Mouse (Mus musculus) kidney, postnatal 0 days (tissue): Measurements from ENCODE around the gene Sap30bp. TPM values are rescaled to one million over a fixed set of nuclear protein-coding genes. Genes with fewer than 3 reads are reported as not detected.

Experiments used
- ATAC-seq: fragments of 200-750 bp; cut with Nextera tagmentation; replicated peaks from 2 replicates; pipeline ENCODE4 v1.8.0; 2017; ENCODE audit warnings: low read depth, moderate number of reproducible peaks, moderate TSS enrichment, moderate library complexity; ENCODE audit not compliant: low FRiP score
- DNase-seq: peaks from one replicate; pipeline ENCODE4 v3.0.0-alpha.2; 2016; ENCODE audit warnings: low spot score
- H3K27ac ChIP-seq: fragments of 300-500 bp; sonication (generic); 2 replicates; pipeline ENCODE4 v1.5.1; 2014; ENCODE audit warnings: mild to moderate bottlenecking
- H3K27me3 ChIP-seq: fragments of 300-500 bp; sonication (generic); 2 replicates; pipeline ENCODE4 v1.6.1; 2014; ENCODE audit warnings: low read length, mixed read lengths; ENCODE audit not compliant: insufficient read depth
- H3K36me3 ChIP-seq: fragments of 300-500 bp; sonication (generic); 2 replicates; pipeline ENCODE4 v1.6.1; 2014; ENCODE audit warnings: low read length, mixed read lengths; ENCODE audit not compliant: insufficient read depth
- H3K4me1 ChIP-seq: fragments of 300-500 bp; sonication (generic); replicated peaks from 2 replicates; pipeline ENCODE4 v1.6.1; 2014; ENCODE audit warnings: antibody characterized with exemption, low read length, mixed read lengths; ENCODE audit not compliant: insufficient read depth
- H3K4me2 ChIP-seq: fragments of 300-500 bp; sonication (generic); 2 replicates; pipeline ENCODE4 v1.6.1; 2014; ENCODE audit warnings: mild to moderate bottlenecking, low read length, moderate library complexity, mixed read lengths
- H3K4me3 ChIP-seq: fragments of 300-500 bp; sonication (generic); replicated peaks from 2 replicates; pipeline ENCODE4 v1.5.1; 2014; ENCODE audit warnings: low read depth, low read length
- H3K9ac ChIP-seq: fragments of 300-500 bp; sonication (generic); 2 replicates; pipeline ENCODE4 v1.6.1; 2014; ENCODE audit warnings: low read depth, low read length
- H3K9me3 ChIP-seq: fragments of 300-500 bp; sonication (generic); replicated peaks from 2 replicates; pipeline ENCODE4 v1.6.1; 2016; ENCODE audit warnings: low read length, inconsistent platforms, mixed read lengths
- CTCF ChIP-seq: IDR thresholded peaks from 2 replicates; pipeline ENCODE4 v1.5.1; 2016; ENCODE audit warnings: antibody characterized with exemption, low read depth, mild to moderate bottlenecking, moderate library complexity
- WGBS: fragments of 180-500 bp; shearing (Covaris S2); extraction: QIAGEN DNeasy Blood & Tissue Kit; methylation state at CpG from one replicate; pipeline ENCODE4 v1.1.7; 2014; 5-methylcytosine and 5-hydroxymethylcytosine counted together
- polyA plus RNA-seq: library from polyadenylated mRNA; unstranded; fragments of >200 nt; fragmentation: Nextera tagmentation; extraction: Ambion mirVana; gene quantifications from 2 replicates; pipeline ENCODE4 v1.2.1, GENCODE M21; 2015

Gene Sap30bp
- polyA plus RNA-seq, 1 experiment from 2014 or later, result 37.2 TPM

GRCm38 (mm10) chr11:115904231-115904955 is 28.7 kb upstream of the Sap30bp start:
- H3K9ac ChIP-seq, result no peak overlapping the region; the same call in 1 of the 2 replicates
- peak overlapping the region; percentile 21; the same call in 1 of the 2 replicates for H3K4me2 ChIP-seq
- no peaks in the 10 kb centered on the region for H3K36me3 ChIP-seq
- H3K27me3 ChIP-seq, result no peaks in the 10 kb centered on the region
- H3K4me3 ChIP-seq, result no peak overlapping the region
- WGBS, result 59% methylated on average over 8 of the region's 8 CpGs
- H3K9me3 ChIP-seq, result no peaks in the 10 kb centered on the region
- H3K4me1 ChIP-seq, result peaks cover 62% of the 10 kb centered on the region
- ATAC-seq (0 out of 2 replicates have a peak, but pooled peaks have one; percentile 7), DNase-seq (no peak)
- H3K27ac ChIP-seq, result peak overlapping the region; percentile 83
- no peak for TF ChIP-seq CTCF

GRCm38 (mm10) chr11:115904956-115905790 is 27.9 kb upstream of the Sap30bp start:
- H3K4me1 ChIP-seq, result peaks cover 57% of the 10 kb centered on the region
- 40% methylated on average over 16 of the region's 16 CpGs for WGBS
- H3K4me3 ChIP-seq, result no peak overlapping the region
- TF ChIP-seq CTCF, result peak; percentile 42; the same call in 1 of the 2 replicates
- H3K4me2 ChIP-seq, result peak overlapping the region; percentile 21; the same call in 1 of the 2 replicates
- no peaks in the 10 kb centered on the region for H3K27me3 ChIP-seq
- peak overlapping the region; percentile 45; the same call in 1 of the 2 replicates for H3K9ac ChIP-seq
- peak overlapping the region; percentile 83 for H3K27ac ChIP-seq
- ATAC-seq (peak; percentile 38; the same call in 1 of the 2 replicates), DNase-seq (peak; percentile 71)
- H3K9me3 ChIP-seq, result no peaks in the 10 kb centered on the region
- H3K36me3 ChIP-seq, result no peaks in the 10 kb centered on the region

DNA sequence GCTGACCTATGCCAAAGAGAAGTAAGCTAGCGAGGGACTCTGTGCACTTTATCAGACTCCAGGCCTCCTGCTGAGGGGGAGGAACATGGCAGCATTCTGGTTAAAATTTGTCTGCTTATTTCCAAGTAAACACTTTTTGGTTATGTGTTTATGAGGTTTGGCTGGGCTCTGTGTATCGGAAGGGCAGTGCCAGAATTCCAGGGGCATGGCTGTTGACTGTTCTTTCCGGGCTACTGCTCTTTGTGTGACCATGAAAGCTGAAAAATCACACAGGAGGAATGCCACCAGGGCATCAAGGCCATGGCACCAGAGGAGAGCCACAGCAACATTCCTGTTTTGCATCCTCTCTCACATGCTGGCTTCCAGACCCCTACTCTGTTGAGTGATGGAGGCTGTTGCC is 27.0 kb upstream of the Sap30bp start:
- no peaks in the 10 kb centered on the region for H3K9me3 ChIP-seq
- TF ChIP-seq CTCF, result no peak
- no peaks in the 10 kb centered on the region for H3K27me3 ChIP-seq
- ATAC-seq (no peak), DNase-seq (no peak)
- no peaks in the 10 kb centered on the region for H3K36me3 ChIP-seq
- peaks cover 50% of the 10 kb centered on the region for H3K4me1 ChIP-seq
- H3K4me2 ChIP-seq, result no peak overlapping the region
- H3K9ac ChIP-seq, result peak overlapping the region; percentile 45; the same call in 1 of the 2 replicates
- peak overlapping the region; percentile 83 for H3K27ac ChIP-seq
- H3K4me3 ChIP-seq, result no peak overlapping the region
- 53% methylated on average over 3 of the region's 3 CpGs for WGBS

- WGBS, result 83% methylated on average over 5 of the region's 5 CpGs
- Histone ChIP-seq H3K4me1 (peaks cover 46% of the 10 kb centered on the region), H3K36me3 (no peaks in the 10 kb centered on the region), H3K4me2 (no peak overlapping the region), H3K27ac (peak overlapping the region; percentile 83), H3K9me3 (no peaks in the 10 kb centered on the region), H3K27me3 (no peaks in the 10 kb centered on the region), H3K9ac (no peak overlapping the region), H3K4me3 (no peak overlapping the region)
- DNase-seq (no peak), ATAC-seq (no peak)
- TF ChIP-seq CTCF, result no peak
Measured at GRCm38 (mm10) chr11:115906521-115906920, 26.6 kb upstream of the Sap30bp start.

GRCm38 (mm10) chr11:115911134-115911561 is 21.9 kb upstream of the Sap30bp start:
- Histone ChIP-seq H3K4me3 (no peak overlapping the region), H3K27ac (peak overlapping the region; percentile 85), H3K4me1 (peaks cover 6% of the 10 kb centered on the region), H3K27me3 (no peaks in the 10 kb centered on the region), H3K9ac (no peak overlapping the region), H3K9me3 (no peaks in the 10 kb centered on the region), H3K4me2 (no peak overlapping the region), H3K36me3 (0 out of 2 replicates have a peak, but pooled peaks cover 11% of the 10 kb centered on the region)
- no peak for DNase-seq
- 81% methylated on average over 5 of the region's 5 CpGs for WGBS
- no peak for TF ChIP-seq CTCF
- no peak for ATAC-seq
